Mouse (Mus musculus) hindbrain, postnatal 0 days (tissue): ENCODE results near the gene Ptpdc1. TPM values are rescaled to one million over a fixed set of nuclear protein-coding genes. Genes with fewer than 3 reads are reported as not detected.

ENCODE experiments used
- ATAC-seq: fragments of 200-750 bp; cut with Nextera tagmentation; 2 replicates; pipeline ENCODE4 v1.8.0; 2017; ENCODE audit warnings: mild to moderate bottlenecking, moderate TSS enrichment, moderate library complexity
- DNase-seq: peaks from one replicate; pipeline ENCODE4 v3.0.0-alpha.2; 2015; ENCODE audit warnings: low spot score
- H3K27ac ChIP-seq: fragments of 300-500 bp; sonication (generic); 2 replicates; pipeline ENCODE4 v1.5.1; 2014; ENCODE audit warnings: mild to moderate bottlenecking
- H3K27me3 ChIP-seq: fragments of 300-500 bp; sonication (generic); 2 replicates; pipeline ENCODE4 v1.6.1; 2014; ENCODE audit warnings: low read length, mixed read lengths; ENCODE audit not compliant: insufficient read depth
- H3K36me3 ChIP-seq: fragments of 300-500 bp; sonication (generic); 2 replicates; pipeline ENCODE4 v1.6.1; 2014; ENCODE audit warnings: low read length, mixed read lengths; ENCODE audit not compliant: insufficient read depth
- H3K4me1 ChIP-seq: fragments of 300-500 bp; sonication (generic); 2 replicates; pipeline ENCODE4 v1.6.1; 2014; ENCODE audit warnings: antibody characterized with exemption, low read length, mixed read lengths; ENCODE audit not compliant: insufficient read depth
- H3K4me2 ChIP-seq: fragments of 300-500 bp; sonication (generic); 2 replicates; pipeline ENCODE4 v1.6.1; 2014; ENCODE audit warnings: low read depth, mild to moderate bottlenecking, low read length, moderate library complexity, mixed read lengths
- H3K4me3 ChIP-seq: fragments of 300-500 bp; sonication (generic); 2 replicates; pipeline ENCODE4 v1.5.1; 2014; ENCODE audit warnings: low read length
- H3K9ac ChIP-seq: fragments of 300-500 bp; sonication (generic); replicated peaks from 2 replicates; pipeline ENCODE4 v1.6.1; 2014; ENCODE audit warnings: mild to moderate bottlenecking, low read length, moderate library complexity, mixed read lengths
- H3K9me3 ChIP-seq: fragments of 300-500 bp; sonication (generic); 2 replicates; pipeline ENCODE4 v1.6.1; 2016; ENCODE audit warnings: low read length, mixed read lengths
- CTCF ChIP-seq: IDR thresholded peaks from 2 replicates; pipeline ENCODE4 v1.5.1; 2016; ENCODE audit warnings: antibody characterized with exemption, control low read depth, low read depth
- WGBS: fragments of 180-500 bp; shearing (Covaris S2); extraction: QIAGEN DNeasy Blood & Tissue Kit; methylation state at CpG from one replicate; pipeline ENCODE4 v1.1.7; 2014; 5-methylcytosine and 5-hydroxymethylcytosine counted together
- polyA plus RNA-seq: library from polyadenylated mRNA; unstranded; fragments of >200 nt; fragmentation: Nextera tagmentation; extraction: Ambion mirVana; gene quantifications from 2 replicates; pipeline ENCODE4 v1.2.1, GENCODE M21; 2015
- total RNA-seq: library from RNA; depleted of rRNA; stranded (reverse); fragments of >200 nt; gene quantifications from 2 replicates; pipeline ENCODE4 v1.2.3, GENCODE M21; 2014

The Ptpdc1 gene
- total and polyA plus RNA-seq, 2 experiments from 2014 or later = 13.5 to 30.8 TPM

DNA sequence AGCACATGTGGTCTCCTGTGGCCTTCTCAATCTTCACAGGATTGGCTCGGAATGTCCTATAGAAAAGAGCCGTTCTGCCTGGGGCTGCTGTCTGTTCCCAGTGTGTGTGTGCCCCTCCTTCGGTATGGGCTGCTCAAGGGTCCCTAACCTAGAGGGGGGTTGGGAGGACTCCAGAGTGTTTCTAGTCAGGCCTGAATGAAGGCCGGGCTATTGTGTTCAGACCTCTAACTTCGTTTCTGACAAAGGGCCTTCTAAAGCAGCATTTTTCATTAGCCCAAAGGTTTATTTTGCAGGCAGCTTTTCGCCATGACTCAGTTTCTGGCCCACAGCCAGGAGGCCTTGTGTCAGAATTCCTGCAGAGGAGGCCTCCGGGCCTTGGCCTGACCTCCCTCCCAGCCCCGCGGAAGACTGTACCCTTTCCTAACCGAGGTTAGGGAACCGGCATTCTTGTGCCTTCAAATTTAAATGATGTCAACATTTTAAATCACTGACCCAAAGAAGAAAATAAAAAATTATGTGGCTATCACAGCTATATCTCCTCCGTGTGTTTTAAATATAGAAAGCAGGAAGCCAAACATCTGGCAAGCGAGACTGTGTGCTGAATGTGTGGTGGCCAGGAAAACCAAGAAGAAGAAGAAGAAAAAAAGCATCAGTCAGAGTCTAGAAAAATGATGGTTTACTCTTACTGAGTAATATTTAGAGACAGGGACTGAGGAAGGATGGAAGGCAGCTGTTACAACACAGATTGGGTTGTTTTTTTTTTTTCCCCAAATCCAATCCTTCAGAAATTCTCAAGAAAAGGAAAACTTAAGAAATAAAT lies 59.1 kb downstream of the Ptpdc1 start:
- H3K4me1 ChIP-seq = no peaks in the 10 kb centered on the region
- ATAC-seq = 0 out of 2 replicates have a peak, but pooled peaks have one; percentile 47
- H3K9ac ChIP-seq = peak overlapping the region; percentile 45; the same call in 1 of the 2 replicates
- no peaks in the 10 kb centered on the region for H3K36me3 ChIP-seq
- TF ChIP-seq CTCF = no peak
- peak overlapping the region; percentile 67; the same call in 1 of the 2 replicates for H3K27ac ChIP-seq
- no peaks in the 10 kb centered on the region for H3K9me3 ChIP-seq
- WGBS = 13% methylated on average over 13 of the region's 13 CpGs
- peak; percentile 81 for DNase-seq
- H3K4me3 ChIP-seq = no peak overlapping the region
- H3K27me3 ChIP-seq = no peaks in the 10 kb centered on the region
- no peak overlapping the region for H3K4me2 ChIP-seq

DNA sequence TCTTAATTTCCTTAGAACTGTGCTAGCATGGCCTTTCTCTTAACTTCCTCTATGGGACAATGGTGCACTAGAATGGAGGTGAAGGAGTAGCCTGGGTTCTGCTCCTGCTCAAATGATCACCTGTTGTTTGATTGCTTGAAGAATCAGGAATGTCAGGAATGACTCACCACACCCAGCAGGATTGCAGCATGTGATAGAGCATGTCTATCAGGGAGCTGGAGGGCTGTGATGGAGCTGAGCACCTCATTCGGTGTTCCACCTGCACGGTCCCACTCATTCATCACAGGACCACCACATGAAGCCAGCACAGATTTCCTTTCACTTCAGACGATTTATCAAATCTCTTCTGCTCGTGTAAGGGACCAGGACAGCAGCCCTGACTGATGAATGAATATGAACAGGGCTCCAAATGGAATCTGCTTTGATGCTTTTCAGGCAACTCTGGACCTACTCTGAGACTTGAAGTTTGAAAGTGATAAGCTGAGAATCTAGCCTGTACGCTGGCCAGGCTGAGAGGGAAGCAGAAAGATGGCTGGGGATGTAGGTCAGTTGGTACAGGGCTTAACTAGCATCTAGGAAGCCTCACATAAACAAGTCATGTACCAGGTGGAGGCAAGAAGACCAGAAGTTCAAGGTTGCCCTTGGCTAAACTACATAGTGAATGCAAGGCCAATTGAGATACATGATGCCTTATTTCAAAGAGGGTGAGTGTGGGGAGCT lies 60.4 kb downstream of the Ptpdc1 start:
- WGBS = 92% methylated on average over 5 of the region's 5 CpGs
- DNase-seq (no peak), ATAC-seq (no peak)
- Histone ChIP-seq H3K9ac (no peak overlapping the region), H3K27ac (no peak overlapping the region), H3K4me3 (no peak overlapping the region), H3K36me3 (no peaks in the 10 kb centered on the region), H3K9me3 (no peaks in the 10 kb centered on the region), H3K4me1 (no peaks in the 10 kb centered on the region), H3K27me3 (no peaks in the 10 kb centered on the region), H3K4me2 (no peak overlapping the region)
- TF ChIP-seq CTCF = no peak

DNA sequence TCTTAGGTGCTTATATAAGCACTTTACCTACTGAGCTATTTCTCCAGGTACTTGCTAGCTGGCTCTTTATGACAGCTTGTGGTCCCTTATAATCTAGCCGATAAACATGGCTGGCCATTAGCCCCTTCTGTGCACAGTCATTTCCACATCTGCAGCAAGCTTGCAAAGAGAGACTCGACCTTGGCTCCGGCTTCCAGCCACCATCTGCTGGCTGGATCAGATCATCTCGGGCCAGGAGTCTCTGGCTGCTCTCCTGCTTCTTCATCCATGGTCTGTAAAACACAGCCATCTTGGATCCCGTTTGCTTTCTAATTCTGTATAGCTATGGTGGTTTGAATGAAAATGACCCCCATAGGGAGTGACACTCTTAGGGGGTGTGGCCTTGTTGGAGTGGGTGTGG lies 63.1 kb downstream of the Ptpdc1 start:
- WGBS = 75% methylated on average over 5 of the region's 5 CpGs
- ATAC-seq = no peak
- no peaks in the 10 kb centered on the region for H3K27me3 ChIP-seq
- no peak overlapping the region for H3K9ac ChIP-seq
- H3K4me2 ChIP-seq = no peak overlapping the region
- H3K9me3 ChIP-seq = no peaks in the 10 kb centered on the region
- H3K27ac ChIP-seq = no peak overlapping the region
- no peak overlapping the region for H3K4me3 ChIP-seq
- no peaks in the 10 kb centered on the region for H3K36me3 ChIP-seq
- no peak for DNase-seq
- no peak for TF ChIP-seq CTCF
- H3K4me1 ChIP-seq = no peaks in the 10 kb centered on the region

DNA sequence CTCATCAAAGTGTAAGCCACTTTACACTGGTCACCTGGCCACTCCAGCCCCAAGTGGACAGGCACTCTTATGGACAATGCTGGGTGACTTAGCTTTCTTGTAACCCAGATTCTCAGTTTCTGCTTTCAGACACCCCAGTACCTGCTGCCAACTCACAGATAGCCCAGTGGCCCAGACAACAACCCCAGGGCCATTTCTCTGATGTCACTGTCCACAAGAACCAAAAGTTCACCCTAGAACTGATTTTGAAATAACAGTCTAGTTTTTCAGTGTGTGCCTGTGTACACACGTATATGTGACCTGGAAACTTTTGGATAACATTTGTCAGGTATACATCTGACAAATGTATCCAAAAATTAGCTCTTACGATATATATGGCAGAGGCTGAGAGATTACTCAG lies 64.0 kb downstream of the Ptpdc1 start:
- H3K4me2 ChIP-seq = no peak overlapping the region
- no peaks in the 10 kb centered on the region for H3K4me1 ChIP-seq
- H3K36me3 ChIP-seq = no peaks in the 10 kb centered on the region
- no peak for ATAC-seq
- no peak for TF ChIP-seq CTCF
- WGBS = 91% methylated on average over 2 of the region's 2 CpGs
- no peaks in the 10 kb centered on the region for H3K27me3 ChIP-seq
- H3K9me3 ChIP-seq = no peaks in the 10 kb centered on the region
- no peak overlapping the region for H3K9ac ChIP-seq
- no peak overlapping the region for H3K27ac ChIP-seq
- no peak overlapping the region for H3K4me3 ChIP-seq
- no peak for DNase-seq

DNA sequence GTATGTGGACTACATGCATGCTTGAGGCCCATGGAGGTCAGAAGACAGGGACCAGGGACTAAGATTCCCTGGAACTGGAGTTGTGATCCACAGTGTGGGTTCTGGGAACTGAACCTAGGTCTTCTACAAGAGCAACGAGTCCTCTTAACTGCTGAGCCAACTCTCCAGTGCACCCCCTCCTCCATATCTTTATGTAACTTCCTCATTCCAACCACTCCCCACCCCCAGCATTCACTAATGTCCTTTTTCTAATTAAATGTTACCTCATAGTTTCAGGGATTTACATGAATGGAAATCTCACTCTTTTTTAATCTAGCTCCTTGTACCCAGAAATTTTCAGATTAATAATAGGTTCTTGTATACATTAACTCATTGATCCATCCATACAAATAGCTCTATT lies 69.5 kb downstream of the Ptpdc1 start:
- Histone ChIP-seq H3K27me3 (no peaks in the 10 kb centered on the region), H3K4me1 (peaks cover 7% of the 10 kb centered on the region; the same call in 1 of the 2 replicates), H3K27ac (no peak overlapping the region), H3K36me3 (no peaks in the 10 kb centered on the region), H3K9ac (no peak overlapping the region), H3K4me2 (no peak overlapping the region), H3K4me3 (no peak overlapping the region), H3K9me3 (no peaks in the 10 kb centered on the region)
- no peak for TF ChIP-seq CTCF
- DNase-seq (no peak), ATAC-seq (no peak)
- WGBS = 89% methylated on average over 1 of the region's 1 CpGs

DNA sequence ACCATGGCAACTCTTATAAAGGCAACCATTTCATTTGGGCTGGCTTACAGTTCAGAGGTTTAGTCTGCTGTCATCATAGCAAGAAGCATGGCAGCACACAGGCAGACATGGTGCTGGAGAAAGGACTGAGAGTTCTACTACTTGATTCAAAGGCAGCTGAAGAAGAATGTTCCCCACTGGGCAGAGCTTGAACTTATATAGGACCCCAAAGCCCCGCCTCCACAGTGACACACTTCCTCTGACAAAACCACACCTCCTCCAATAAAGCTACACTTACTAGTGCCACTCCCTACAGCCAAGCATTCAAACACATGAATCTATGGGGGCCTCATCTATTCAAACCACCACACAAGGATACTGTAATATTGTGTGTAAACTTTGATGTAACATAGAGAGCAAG lies 70.9 kb downstream of the Ptpdc1 start:
- H3K9ac ChIP-seq = no peak overlapping the region
- no peak for ATAC-seq
- TF ChIP-seq CTCF = no peak
- H3K36me3 ChIP-seq = no peaks in the 10 kb centered on the region
- no peak overlapping the region for H3K4me3 ChIP-seq
- no peaks in the 10 kb centered on the region for H3K27me3 ChIP-seq
- H3K4me1 ChIP-seq = peaks cover 7% of the 10 kb centered on the region; the same call in 1 of the 2 replicates
- no peak for DNase-seq
- H3K4me2 ChIP-seq = no peak overlapping the region
- 97% methylated on average over 1 of the region's 1 CpGs for WGBS
- no peaks in the 10 kb centered on the region for H3K9me3 ChIP-seq
- no peak overlapping the region for H3K27ac ChIP-seq
